Mouse (Mus musculus) midbrain, embryonic 14.5 days (tissue): ENCODE data around the gene Foxr1. TPM values are rescaled to one million over a fixed set of nuclear protein-coding genes. Genes with fewer than 3 reads are reported as not detected.
"Not testable (repeated sequence)": the region's sequence is repeated elsewhere in the genome, so short reads cannot be mapped to it uniquely, and the experiment has no call there.

Experiments
- ATAC-seq: fragments of 200-750 bp; cut with Nextera tagmentation; 2 replicates; pipeline ENCODE4 v1.8.0; 2017; ENCODE audit warnings: moderate number of reproducible peaks, moderate library complexity; ENCODE audit not compliant: low FRiP score, low TSS enrichment
- DNase-seq: peaks from one replicate; pipeline ENCODE4 v3.0.0-alpha.2; 2015
- H3K27ac ChIP-seq: fragments of 300-500 bp; sonication (generic); replicated peaks from 2 replicates; pipeline ENCODE4 v1.5.1; 2014; ENCODE audit warnings: mild to moderate bottlenecking, low read depth, low read length, moderate library complexity
- H3K27me3 ChIP-seq: fragments of 300-500 bp; sonication (generic); 2 replicates; pipeline ENCODE4 v1.6.1; 2014; ENCODE audit warnings: low read length, control low read depth, mixed read lengths; ENCODE audit not compliant: control insufficient read depth, insufficient read depth
- H3K36me3 ChIP-seq: fragments of 300-500 bp; sonication (generic); 2 replicates; pipeline ENCODE4 v1.6.1; 2014; ENCODE audit warnings: low read length, control low read depth; ENCODE audit not compliant: control insufficient read depth, insufficient read depth
- H3K4me1 ChIP-seq: fragments of 300-500 bp; sonication (generic); 2 replicates; pipeline ENCODE4 v1.6.1; 2014; ENCODE audit warnings: mild to moderate bottlenecking, antibody characterized with exemption, low read length, control low read depth; ENCODE audit not compliant: control insufficient read depth, insufficient read depth
- H3K4me2 ChIP-seq: fragments of 300-500 bp; sonication (generic); 2 replicates; pipeline ENCODE4 v1.6.1; 2014; ENCODE audit warnings: mild to moderate bottlenecking, low read length, moderate library complexity
- H3K4me3 ChIP-seq: fragments of 300-500 bp; sonication (generic); replicated peaks from 2 replicates; pipeline ENCODE4 v1.5.1; 2014; ENCODE audit warnings: low read depth, low read length
- H3K9ac ChIP-seq: fragments of 300-500 bp; sonication (generic); replicated peaks from 2 replicates; pipeline ENCODE4 v1.6.1; 2014; ENCODE audit warnings: mild to moderate bottlenecking, low read length, moderate library complexity
- H3K9me3 ChIP-seq: fragments of 300-500 bp; sonication (generic); 2 replicates; pipeline ENCODE4 v1.6.1; 2016; ENCODE audit warnings: low read length, control low read depth, mixed read lengths; ENCODE audit not compliant: control insufficient read depth
- WGBS: fragments of 180-500 bp; shearing (Covaris S2); extraction: QIAGEN DNeasy Blood & Tissue Kit; methylation state at CpG from one replicate; pipeline ENCODE4 v1.1.7; 2014; 5-methylcytosine and 5-hydroxymethylcytosine counted together
- polyA plus RNA-seq: library from polyadenylated mRNA; unstranded; fragments of >200 nt; fragmentation: Nextera tagmentation; extraction: Ambion mirVana; gene quantifications from 2 replicates; pipeline ENCODE4 v1.2.1, GENCODE M21; 2014

Gene Foxr1
- polyA plus RNA-seq, 1 experiment from 2014 or later = not detected

- peaks cover 69% of the 10 kb centered on the region for H3K36me3 ChIP-seq
- no peak overlapping the region for H3K27ac ChIP-seq
- no peak overlapping the region for H3K4me3 ChIP-seq
- H3K27me3 ChIP-seq = no peaks in the 10 kb centered on the region
- no peak overlapping the region for H3K4me2 ChIP-seq
- H3K9me3 ChIP-seq = no peaks in the 10 kb centered on the region
- H3K4me1 ChIP-seq = peaks cover 7% of the 10 kb centered on the region; the same call in 1 of the 2 replicates
- no peak overlapping the region for H3K9ac ChIP-seq
- ATAC-seq (no peak), DNase-seq (no peak)
- WGBS = 86% methylated on average over 1 of the region's 1 CpGs
Measured at GRCm38 (mm10) chr9:44411601-44412130, 29.3 kb downstream of the Foxr1 start.

GRCm38 (mm10) chr9:44410647-44411336 is 30.1 kb downstream of the Foxr1 start:
- WGBS = 87% methylated on average over 2 of the region's 2 CpGs
- Histone ChIP-seq H3K9ac (no peak overlapping the region), H3K4me2 (no peak overlapping the region), H3K4me1 (peaks cover 14% of the 10 kb centered on the region), H3K4me3 (no peak overlapping the region), H3K27me3 (no peaks in the 10 kb centered on the region), H3K27ac (no peak overlapping the region), H3K36me3 (peaks cover 63% of the 10 kb centered on the region), H3K9me3 (no peaks in the 10 kb centered on the region)
- DNase-seq = no peak
- no peak for ATAC-seq

GRCm38 (mm10) chr9:44408693-44409092 is 32.2 kb downstream of the Foxr1 start:
- H3K9ac ChIP-seq, H3K27me3 ChIP-seq, ATAC-seq, H3K9me3 ChIP-seq, H3K27ac ChIP-seq, DNase-seq: not testable (repeated sequence)
- Histone ChIP-seq H3K4me2 (peak overlapping the region; percentile 75), H3K4me3 (peak overlapping the region; percentile 78), H3K4me1 (peaks cover 18% of the 10 kb centered on the region), H3K36me3 (peaks cover 66% of the 10 kb centered on the region)
- WGBS = 76% methylated on average over 9 of the region's 9 CpGs

- H3K9me3 ChIP-seq = no peaks in the 10 kb centered on the region
- no peaks in the 10 kb centered on the region for H3K27me3 ChIP-seq
- under 1% methylated on average over 24 of the region's 24 CpGs for WGBS
- H3K4me1 ChIP-seq = peaks cover 18% of the 10 kb centered on the region
- H3K4me2 ChIP-seq = peak overlapping the region; percentile 75
- no peak for DNase-seq
- peak overlapping the region; percentile 78 for H3K4me3 ChIP-seq
- peak overlapping the region; percentile 96 for H3K27ac ChIP-seq
- no peak for ATAC-seq
- peak overlapping the region; percentile 76 for H3K9ac ChIP-seq
- peaks cover 66% of the 10 kb centered on the region for H3K36me3 ChIP-seq
Measured at GRCm38 (mm10) chr9:44407752-44408097, 33.2 kb downstream of the Foxr1 start.

GRCm38 (mm10) chr9:44406906-44407751 is 33.8 kb downstream of the Foxr1 start, which contains the start of the genes Rps25 and Trappc4:
Rps25 (plus strand) TSS chr9:44407139.
Trappc4 (minus strand) TSS chr9:44407600.
- ATAC-seq = peak; percentile 96
- under 1% methylated on average over 51 of the region's 51 CpGs for WGBS

GRCm38 (mm10) chr9:44405011-44405410 is 35.9 kb downstream of the Foxr1 start:
- ATAC-seq = no peak
- H3K36me3 ChIP-seq = peaks cover 66% of the 10 kb centered on the region

More at GRCm38 (mm10) chr9:44406906-44407751, 33.8 kb downstream of the Foxr1 start, which contains the start of the genes Rps25 and Trappc4:
- Histone ChIP-seq H3K4me3 (peak within 1 kb of the TSS; percentile 78), H3K36me3 (peaks cover 66% of the 10 kb centered on the region), H3K9me3 (no peaks in the 10 kb centered on the region), H3K9ac (peak within 1 kb of the TSS; percentile 76), H3K27me3 (no peaks in the 10 kb centered on the region), H3K4me2 (peak within 1 kb of the TSS; percentile 75), H3K27ac (peak within 1 kb of the TSS; percentile 96), H3K4me1 (peaks cover 18% of the 10 kb centered on the region)
- peak; percentile 98 for DNase-seq

GRCm38 (mm10) chr9:44401081-44401480 is 39.9 kb downstream of the Foxr1 start:
- Histone ChIP-seq H3K9me3 (no peaks in the 10 kb centered on the region), H3K9ac (no peak overlapping the region), H3K4me1 (peaks cover 21% of the 10 kb centered on the region), H3K27ac (no peak overlapping the region), H3K36me3 (peaks cover 67% of the 10 kb centered on the region), H3K4me2 (no peak overlapping the region), H3K4me3 (no peak overlapping the region), H3K27me3 (no peaks in the 10 kb centered on the region)
- 94% methylated on average over 4 of the region's 4 CpGs for WGBS
- DNase-seq (no peak), ATAC-seq (no peak)

More at GRCm38 (mm10) chr9:44405011-44405410, 35.9 kb downstream of the Foxr1 start:
- no peak for DNase-seq
- H3K4me2 ChIP-seq = no peak overlapping the region
- H3K4me3 ChIP-seq = no peak overlapping the region
- H3K9ac ChIP-seq = no peak overlapping the region
- no peaks in the 10 kb centered on the region for H3K27me3 ChIP-seq
- H3K4me1 ChIP-seq = peaks cover 18% of the 10 kb centered on the region
- no peak overlapping the region for H3K27ac ChIP-seq
- no peaks in the 10 kb centered on the region for H3K9me3 ChIP-seq
- 92% methylated on average over 3 of the region's 3 CpGs for WGBS

- peaks cover 14% of the 10 kb centered on the region for H3K4me1 ChIP-seq
- no peak overlapping the region for H3K27ac ChIP-seq
- ATAC-seq (no peak), DNase-seq (no peak)
- no peak overlapping the region for H3K4me3 ChIP-seq
- peaks cover 60% of the 10 kb centered on the region for H3K36me3 ChIP-seq
- WGBS = 92% methylated on average over 6 of the region's 6 CpGs
- no peak overlapping the region for H3K9ac ChIP-seq
- H3K9me3 ChIP-seq = no peaks in the 10 kb centered on the region
- no peak overlapping the region for H3K4me2 ChIP-seq
- H3K27me3 ChIP-seq = no peaks in the 10 kb centered on the region
Measured at GRCm38 (mm10) chr9:44399795-44400114, 41.2 kb downstream of the Foxr1 start.
